Comparison of ENCODE assay signal across 20 mouse cellular contexts in the genomic region with DNA sequence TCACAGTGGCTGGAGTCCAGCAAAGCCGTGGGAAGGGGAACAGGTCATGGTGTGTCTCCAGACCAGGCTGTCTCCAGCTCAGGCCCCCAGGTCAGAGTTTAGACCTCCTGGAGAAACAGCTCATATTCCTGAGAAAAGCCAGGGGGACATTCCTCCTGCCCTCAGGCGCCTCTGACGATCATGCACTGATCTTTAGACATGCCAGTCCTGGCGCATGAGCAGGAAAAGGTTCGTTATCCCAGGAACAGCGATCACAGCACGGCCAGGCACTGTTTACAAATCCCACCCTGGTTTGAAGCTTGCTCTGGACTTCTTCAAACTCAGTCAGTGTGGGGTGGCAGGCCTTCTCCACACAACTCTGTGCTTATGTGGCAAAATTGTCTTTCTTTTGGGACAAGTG.
DNase-seq lines count a peak whose midpoint lies in the region; ATAC-seq and TF ChIP-seq lines count a peak whose summit lies in the region.
"Had no signal": no experiment of that assay in that cellular context is flagged by ENCODE, and none has a peak within 500 bp of the region (broad histone marks: within the 10 kb centered on the region; RNA-seq: fewer than 3 reads in every experiment).

No protein-coding gene starts in this region.

- ATAC-seq in midbrain, embryonic 11.5 days (ENCODE audit: low FRiP score), result no peak
- ATAC-seq in midbrain, postnatal 0 days (ENCODE audit: low FRiP score), result no peak
- ATAC-seq in neural tube, embryonic 13.5 days (ENCODE audit: low read depth), result no peak
- ATAC-seq in forebrain, embryonic 14.5 days, result no peak

- H3K36me3 ChIP-seq in midbrain, embryonic 11.5 days (ENCODE audit: control insufficient read depth, insufficient read depth, low read length), result no peaks in the 10 kb centered on the region
- H3K36me3 ChIP-seq in midbrain, postnatal 0 days (ENCODE audit: insufficient read depth, low read length), result no peaks in the 10 kb centered on the region
- H3K36me3 ChIP-seq in limb, embryonic 10.5 days, result no peaks in the 10 kb centered on the region
- H3K36me3 ChIP-seq in neural tube, embryonic 13.5 days, result no peaks in the 10 kb centered on the region
- no peaks in the 10 kb centered on the region for H3K36me3 ChIP-seq in forebrain, embryonic 14.5 days (ENCODE audit: control insufficient read depth, insufficient read depth, low read length)
- H3K36me3 ChIP-seq in forebrain, embryonic 10.5 days (replicated peaks), result no peaks in the 10 kb centered on the region
- H3K36me3 ChIP-seq: forebrain, embryonic 15.5 days had no signal

- no peak overlapping the region for H3K4me2 ChIP-seq in midbrain, embryonic 11.5 days
- H3K4me2 ChIP-seq in midbrain, postnatal 0 days (ENCODE audit: low read depth, low read length, poor library complexity, severe bottlenecking), result no peak overlapping the region
- H3K4me2 ChIP-seq in neural tube, embryonic 13.5 days, result no peak overlapping the region
- H3K4me2 ChIP-seq in forebrain, embryonic 14.5 days (ENCODE audit: low read length), result no peak overlapping the region
- H3K4me2 ChIP-seq: forebrain, embryonic 15.5 days; heart, embryonic 11.5 days; liver, embryonic 11.5 days; lung, embryonic 14.5 days had no signal

- DNase-seq in midbrain, embryonic 11.5 days (ENCODE audit: low spot score, missing footprints), result peak; percentile 74
- DNase-seq in midbrain, postnatal 0 days (ENCODE audit: low spot score), result no peak
- peak; percentile 29 for DNase-seq in embryo, embryonic 11 days
- no peak for DNase-seq in limb, embryonic 10.5 days (ENCODE audit: low spot score)
- no peak for DNase-seq in forebrain, embryonic 14.5 days (ENCODE audit: low spot score)
- DNase-seq in forebrain, embryonic 10.5 days (ENCODE audit: extremely low spot score, low spot score), result no peak
- DNase-seq in kidney, adult 9 months, result no peak
- DNase-seq: adrenal gland, adult 2 months; cerebellum, adult 8-10 months; gastrocnemius, postnatal 25 days; heart, postnatal 10 days; kidney, adult 2 months; kidney, postnatal 14 days; lung, embryonic 14.5 days; lung, postnatal 4 days; thymus, adult 2 months had no signal

- H3K4me1 ChIP-seq in midbrain, embryonic 11.5 days (ENCODE audit: control insufficient read depth, insufficient read depth, low read length), result peaks cover 6% of the 10 kb centered on the region; the same call in 1 of the 2 replicates
- H3K4me1 ChIP-seq in midbrain, postnatal 0 days (ENCODE audit: insufficient read depth, low read length), result peaks cover 15% of the 10 kb centered on the region
- peaks cover 36% of the 10 kb centered on the region for H3K4me1 ChIP-seq in limb, embryonic 10.5 days
- peaks cover 24% of the 10 kb centered on the region for H3K4me1 ChIP-seq in neural tube, embryonic 13.5 days (replicated peaks)
- 0 out of 2 replicates have a peak, but pooled peaks cover 9% of the 10 kb centered on the region for H3K4me1 ChIP-seq in forebrain, embryonic 14.5 days (ENCODE audit: control insufficient read depth, insufficient read depth, low read length)
- peaks cover 25% of the 10 kb centered on the region for H3K4me1 ChIP-seq in forebrain, embryonic 10.5 days

- H3K27me3 ChIP-seq in midbrain, embryonic 11.5 days (ENCODE audit: control insufficient read depth, insufficient read depth, low read length), result no peaks in the 10 kb centered on the region
- no peaks in the 10 kb centered on the region for H3K27me3 ChIP-seq in midbrain, postnatal 0 days (ENCODE audit: insufficient read depth, low read length)
- H3K27me3 ChIP-seq in limb, embryonic 10.5 days (ENCODE audit: low read depth, poor library complexity, severe bottlenecking), result no peaks in the 10 kb centered on the region
- no peaks in the 10 kb centered on the region for H3K27me3 ChIP-seq in neural tube, embryonic 13.5 days
- no peaks in the 10 kb centered on the region for H3K27me3 ChIP-seq in forebrain, embryonic 14.5 days (replicated peaks; ENCODE audit: control insufficient read depth, insufficient read depth, low read length)
- H3K27me3 ChIP-seq in forebrain, embryonic 10.5 days (ENCODE audit: poor library complexity, severe bottlenecking), result peaks cover 16% of the 10 kb centered on the region
- H3K27me3 ChIP-seq: forebrain, embryonic 15.5 days had no signal

- no peak overlapping the region for H3K27ac ChIP-seq in midbrain, embryonic 11.5 days (ENCODE audit: low read depth, low read length)
- H3K27ac ChIP-seq in midbrain, postnatal 0 days (ENCODE audit: low read depth, low read length), result no peak overlapping the region
- H3K27ac ChIP-seq in limb, embryonic 10.5 days, result peak overlapping the region; percentile 69
- H3K27ac ChIP-seq in neural tube, embryonic 13.5 days (replicated peaks), result peak overlapping the region; percentile 89
- H3K27ac ChIP-seq in forebrain, embryonic 14.5 days (ENCODE audit: low read depth, low read length), result no peak overlapping the region
- no peak overlapping the region for H3K27ac ChIP-seq in forebrain, embryonic 10.5 days
- H3K27ac ChIP-seq: forebrain, embryonic 15.5 days had no signal

- no peaks in the 10 kb centered on the region for H3K9me3 ChIP-seq in midbrain, embryonic 11.5 days (ENCODE audit: control insufficient read depth, low read length)
- no peaks in the 10 kb centered on the region for H3K9me3 ChIP-seq in midbrain, postnatal 0 days (ENCODE audit: low read length)
- no peaks in the 10 kb centered on the region for H3K9me3 ChIP-seq in limb, embryonic 10.5 days (replicated peaks)
- H3K9me3 ChIP-seq in neural tube, embryonic 13.5 days, result no peaks in the 10 kb centered on the region
- no peaks in the 10 kb centered on the region for H3K9me3 ChIP-seq in forebrain, embryonic 14.5 days (replicated peaks; ENCODE audit: control insufficient read depth, low read length)
- no peaks in the 10 kb centered on the region for H3K9me3 ChIP-seq in forebrain, embryonic 10.5 days
- H3K9me3 ChIP-seq: forebrain, embryonic 15.5 days had no signal

- TF ChIP-seq CTCF in midbrain, postnatal 0 days (IDR thresholded peaks at IDR 0.05), result no peak

- no peak overlapping the region for H3K4me3 ChIP-seq in midbrain, embryonic 11.5 days (ENCODE audit: low read depth, low read length)
- H3K4me3 ChIP-seq in midbrain, postnatal 0 days (ENCODE audit: low read depth, low read length), result no peak overlapping the region
- H3K4me3 ChIP-seq in limb, embryonic 10.5 days, result no peak overlapping the region
- H3K4me3 ChIP-seq in neural tube, embryonic 13.5 days, result no peak overlapping the region
- no peak overlapping the region for H3K4me3 ChIP-seq in forebrain, embryonic 14.5 days (ENCODE audit: low read depth, low read length)
- no peak overlapping the region for H3K4me3 ChIP-seq in forebrain, embryonic 10.5 days
- H3K4me3 ChIP-seq: forebrain, embryonic 15.5 days had no signal

- H3K9ac ChIP-seq in midbrain, embryonic 11.5 days (ENCODE audit: low read length), result no peak overlapping the region
- H3K9ac ChIP-seq in midbrain, postnatal 0 days (replicated peaks; ENCODE audit: low read length, poor library complexity, severe bottlenecking), result no peak overlapping the region
- no peak overlapping the region for H3K9ac ChIP-seq in neural tube, embryonic 13.5 days
- H3K9ac ChIP-seq in forebrain, embryonic 14.5 days (ENCODE audit: low read length), result no peak overlapping the region
- H3K9ac ChIP-seq: forebrain, embryonic 15.5 days; lung, embryonic 14.5 days had no signal

- WGBS in midbrain, embryonic 11.5 days, result 54% methylated on average over 7 of the region's 7 CpGs
- WGBS in midbrain, postnatal 0 days, result 58% methylated on average over 7 of the region's 7 CpGs
- 15% methylated on average over 7 of the region's 7 CpGs for WGBS in limb, embryonic 10.5 days
- 69% methylated on average over 7 of the region's 7 CpGs for WGBS in neural tube, embryonic 13.5 days
- WGBS in forebrain, embryonic 14.5 days, result 38% methylated on average over 7 of the region's 7 CpGs
- WGBS in forebrain, embryonic 10.5 days, result 44% methylated on average over 7 of the region's 7 CpGs

Comparison
In these comparisons a context has a peak if more than half of its experiments do, and no peak if none do; other contexts are left out.
1. DNase-seq: peak in midbrain, embryonic 11.5 days (single experiment) and embryo, embryonic 11 days (single experiment); none in midbrain, postnatal 0 days (single experiment), limb, embryonic 10.5 days (single experiment), forebrain, embryonic 14.5 days (single experiment), forebrain, embryonic 10.5 days (single experiment) and kidney, adult 9 months (single experiment).
2. H3K27ac ChIP-seq: peak in limb, embryonic 10.5 days (single experiment) and neural tube, embryonic 13.5 days (single experiment); none in midbrain, embryonic 11.5 days (single experiment), midbrain, postnatal 0 days (single experiment), forebrain, embryonic 14.5 days (single experiment) and forebrain, embryonic 10.5 days (single experiment).